Mouse (Mus musculus): Measurements from ENCODE around the gene Pla2g3. TPM values are rescaled to one million over a fixed set of nuclear protein-coding genes. Genes with fewer than 3 reads are reported as not detected.

The Pla2g3 gene
- total and polyA plus RNA-seq, 3 experiments, result not detected

DNA sequence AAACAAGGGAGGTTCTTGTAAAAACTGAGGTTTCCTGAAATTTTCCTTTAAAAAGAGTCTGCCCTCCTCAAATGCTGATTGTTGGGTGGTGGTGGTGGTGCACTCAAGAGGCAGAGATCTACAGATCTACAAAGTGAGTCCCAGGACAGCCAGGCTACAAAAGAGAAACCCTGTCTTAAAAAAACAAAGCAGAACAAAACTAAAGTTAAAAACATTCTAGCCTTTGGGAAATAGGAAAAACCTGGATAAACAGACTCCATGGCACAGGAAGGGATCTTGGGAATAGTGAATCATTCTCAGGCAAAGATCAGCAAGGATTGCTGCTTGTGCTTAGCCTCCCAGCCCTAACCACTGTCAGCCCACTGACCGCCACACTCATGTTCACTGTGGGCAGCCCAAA lies 25.2 kb upstream of the Pla2g3 start:
- in situ Hi-C loops (cut with MboI; ENCODE audit: low pct_ligation_motif_present, low pct_unique_long_range_greater_than_20kb, low sequenced_read_pairs), result no loop called here
- Histone ChIP-seq H3K27ac (ENCODE audit: insufficient read depth, low read depth) (no peak overlapping the region), H3K4me1 (ENCODE audit: control insufficient read depth in 1 of 2, insufficient read depth in 2 of 2) (0 out of 4 replicates have a peak, but pooled peaks cover 0 to 2% of the 10 kb centered on the region in 2 experiments), H3K9me3 (replicated peaks; ENCODE audit: low read length) (no peaks in the 10 kb centered on the region), H3K4me2 (ENCODE audit: insufficient read depth, low read depth, poor library complexity, severe bottlenecking) (no peak overlapping the region), H3K36me3 (replicated peaks in 1 of 2; ENCODE audit: control insufficient read depth in 1 of 2, insufficient read depth in 1 of 2, low read length in 1 of 2) (no peaks in the 10 kb centered on the region), H3K27me3 (replicated peaks) (no peaks in the 10 kb centered on the region), H3K9ac (ENCODE audit: insufficient read depth, low read depth) (no peak overlapping the region), H3K4me3 (replicated peaks in 1 of 3; ENCODE audit: low read depth in 2 of 3, low read length in 2 of 3, poor library complexity in 1 of 3) (no peak overlapping the region), H3K79me2 (replicated peaks; ENCODE audit: control insufficient read depth, extremely low read depth, insufficient read depth, poor library complexity, severe bottlenecking) (no peaks in the 10 kb centered on the region)
- dilution Hi-C loops (cut with MboI; ENCODE audit: extremely low pct_ligation_motif_present, extremely low pct_unique_long_range_greater_than_20kb, low sequenced_read_pairs), result no loop called here
- TF ChIP-seq CTCF (conservative IDR thresholded peaks at IDR 0.05 in 1 of 2, IDR thresholded peaks at IDR 0.05 in 1 of 2; ENCODE audit: low read depth in 2 of 2, low read length in 2 of 2), result no peak
- no peak for TF ChIP-seq IRF4 (IDR thresholded peaks at IDR 0.05; ENCODE audit: low read depth, low read length)
- TF ChIP-seq MAFK (IDR thresholded peaks at IDR 0.05; ENCODE audit: insufficient replicate concordance, low read length), result no peak
- TF ChIP-seq CHD1 (IDR thresholded peaks at IDR 0.05; ENCODE audit: low read depth, low read length), result no peak
- no peak for TF ChIP-seq ZMIZ1 (IDR thresholded peaks at IDR 0.05; ENCODE audit: low read depth, low read length)
- no peak for TF ChIP-seq POLR2AphosphoS2 (IDR thresholded peaks at IDR 0.05; ENCODE audit: low read depth, low read length)
- no peak for TF ChIP-seq SMC3 (IDR thresholded peaks at IDR 0.05; ENCODE audit: low read depth, low read length)
- TF ChIP-seq MEF2A (IDR thresholded peaks at IDR 0.05; ENCODE audit: borderline replicate concordance, low read depth, low read length), result no peak
- no peak for TF ChIP-seq JUND (conservative IDR thresholded peaks at IDR 0.05; ENCODE audit: low read depth, low read length)
- no peak for TF ChIP-seq BHLHE40 (IDR thresholded peaks at IDR 0.05; ENCODE audit: low read depth, low read length)
- no peak for TF ChIP-seq MXI1 (IDR thresholded peaks at IDR 0.05; ENCODE audit: low read depth, low read length)
- TF ChIP-seq JUN (IDR thresholded peaks at IDR 0.05; ENCODE audit: insufficient read depth, low read depth, low read length), result no peak
- TF ChIP-seq NRF1 (IDR thresholded peaks at IDR 0.05; ENCODE audit: low read depth, low read length), result no peak
- no peak for TF ChIP-seq KAT2A (IDR thresholded peaks at IDR 0.05; ENCODE audit: insufficient replicate concordance, low read length)
- TF ChIP-seq EP300 (IDR thresholded peaks at IDR 0.05; ENCODE audit: low read length), result no peak
- DNase-seq (ENCODE audit: extremely low read depth), result no peak

DNA sequence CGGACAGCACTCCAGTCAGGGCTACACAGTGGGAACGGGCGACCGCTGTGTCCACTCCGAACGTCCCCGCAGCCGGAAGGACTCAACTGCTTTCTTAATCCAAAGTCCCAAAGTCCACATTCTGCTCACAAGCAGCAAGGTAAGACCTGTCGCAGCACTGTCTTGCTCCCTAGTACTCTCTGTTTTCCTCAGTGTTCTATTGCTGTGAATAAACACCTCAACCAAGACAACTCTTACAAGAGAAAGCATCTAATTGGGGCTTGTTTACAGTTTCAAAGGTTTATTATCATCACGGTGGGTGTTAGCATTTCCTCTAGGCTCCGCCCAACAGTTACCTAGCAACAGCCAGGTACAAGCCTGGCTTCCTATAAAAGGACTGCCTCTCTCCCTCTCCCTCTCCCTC lies 16.6 kb upstream of the Pla2g3 start:
- dilution Hi-C loops (cut with MboI; ENCODE audit: extremely low pct_ligation_motif_present, extremely low pct_unique_long_range_greater_than_20kb, low sequenced_read_pairs), result no loop called here
- DNase-seq (ENCODE audit: extremely low read depth), result no peak
- in situ Hi-C loops (cut with MboI; ENCODE audit: low pct_ligation_motif_present, low pct_unique_long_range_greater_than_20kb, low sequenced_read_pairs), result loop anchor here (10.0 kb wide), 1 partner anchor 323 kb away; no protein-coding TSS in a partner anchor

More for the DNA sequence above, 16.6 kb upstream of the Pla2g3 start:
- Histone ChIP-seq H3K79me2 (replicated peaks; ENCODE audit: control insufficient read depth, extremely low read depth, insufficient read depth, poor library complexity, severe bottlenecking) (no peaks in the 10 kb centered on the region), H3K27me3 (replicated peaks) (peaks cover 5% of the 10 kb centered on the region), H3K36me3 (replicated peaks in 1 of 2; ENCODE audit: control insufficient read depth in 1 of 2, insufficient read depth in 1 of 2, low read length in 1 of 2) (no peaks in the 10 kb centered on the region), H3K4me3 (replicated peaks in 1 of 3; ENCODE audit: low read depth in 2 of 3, low read length in 2 of 3, poor library complexity in 1 of 3) (no peak overlapping the region), H3K9me3 (replicated peaks; ENCODE audit: low read length) (no peaks in the 10 kb centered on the region), H3K27ac (ENCODE audit: insufficient read depth, low read depth) (no peak overlapping the region), H3K4me1 (ENCODE audit: control insufficient read depth in 1 of 2, insufficient read depth in 2 of 2) (no peaks in the 10 kb centered on the region), H3K9ac (ENCODE audit: insufficient read depth, low read depth) (no peak overlapping the region), H3K4me2 (ENCODE audit: insufficient read depth, low read depth, poor library complexity, severe bottlenecking) (no peak overlapping the region)
- TF ChIP-seq EP300 (IDR thresholded peaks at IDR 0.05; ENCODE audit: low read length), result no peak
- no peak for TF ChIP-seq RAD21 (IDR thresholded peaks at IDR 0.05; ENCODE audit: low read depth, low read length)
- TF ChIP-seq USF1 (IDR thresholded peaks at IDR 0.05; ENCODE audit: low read depth, low read length), result no peak
- no peak for TF ChIP-seq UBTF (IDR thresholded peaks at IDR 0.05; ENCODE audit: low read depth, low read length)
